Mouse (Mus musculus) liver, embryonic 15.5 days (tissue): ENCODE data around the gene Gm9745. TPM values are rescaled to one million over a fixed set of nuclear protein-coding genes. Genes with fewer than 3 reads are reported as not detected.
"Not testable (repeated sequence)": the region's sequence is repeated elsewhere in the genome, so short reads cannot be mapped to it uniquely, and the experiment has no call there.

Experiments
- ATAC-seq: fragments of 200-750 bp; cut with Nextera tagmentation; 2 replicates; pipeline ENCODE4 v1.8.0; 2017; ENCODE audit warnings: moderate number of reproducible peaks, mild to moderate bottlenecking, moderate library complexity; ENCODE audit not compliant: insufficient read depth
- H3K27ac ChIP-seq: fragments of 300-500 bp; sonication (generic); replicated peaks from 2 replicates; pipeline ENCODE4 v1.5.1; 2015; ENCODE audit warnings: mild to moderate bottlenecking, inconsistent platforms
- H3K27me3 ChIP-seq: fragments of 300-500 bp; sonication (generic); 2 replicates; pipeline ENCODE4 v1.6.1; 2015; ENCODE audit warnings: mild to moderate bottlenecking, inconsistent platforms
- H3K36me3 ChIP-seq: fragments of 300-500 bp; sonication (generic); replicated peaks from 2 replicates; pipeline ENCODE4 v1.6.1; 2015; ENCODE audit warnings: moderate library complexity, mild to moderate bottlenecking, inconsistent platforms
- H3K4me1 ChIP-seq: fragments of 300-500 bp; sonication (generic); replicated peaks from 2 replicates; pipeline ENCODE4 v1.6.1; 2015; ENCODE audit warnings: inconsistent platforms
- H3K4me2 ChIP-seq: fragments of 300-500 bp; sonication (generic); 2 replicates; pipeline ENCODE4 v1.6.1; 2015; ENCODE audit warnings: moderate library complexity, mild to moderate bottlenecking, inconsistent platforms
- H3K4me3 ChIP-seq: fragments of 300-500 bp; sonication (generic); replicated peaks from 2 replicates; pipeline ENCODE4 v1.5.1; 2015; ENCODE audit warnings: mild to moderate bottlenecking, inconsistent platforms
- H3K9ac ChIP-seq: fragments of 300-500 bp; sonication (generic); 2 replicates; pipeline ENCODE4 v1.6.1; 2015; ENCODE audit warnings: moderate library complexity, mild to moderate bottlenecking, inconsistent platforms
- H3K9me3 ChIP-seq: fragments of 300-500 bp; sonication (generic); replicated peaks from 2 replicates; pipeline ENCODE4 v1.6.1; 2016; ENCODE audit warnings: inconsistent platforms
- WGBS: fragments of 180-500 bp; shearing (Covaris S2); methylation state at CpG from one replicate; pipeline ENCODE4 v1.1.7; 2015; ENCODE audit warnings: mixed read lengths; ENCODE audit not compliant: insufficient replicate concordance; 5-methylcytosine and 5-hydroxymethylcytosine counted together
- polyA plus RNA-seq: library from polyadenylated mRNA; unstranded; fragments of >200 nt; fragmentation: Nextera tagmentation; extraction: Ambion mirVana; gene quantifications from 2 replicates; pipeline ENCODE4 v1.2.1, GENCODE M21; 2015

The Gm9745 gene
- polyA plus RNA-seq, 1 experiment from 2014 or later: not detected

DNA sequence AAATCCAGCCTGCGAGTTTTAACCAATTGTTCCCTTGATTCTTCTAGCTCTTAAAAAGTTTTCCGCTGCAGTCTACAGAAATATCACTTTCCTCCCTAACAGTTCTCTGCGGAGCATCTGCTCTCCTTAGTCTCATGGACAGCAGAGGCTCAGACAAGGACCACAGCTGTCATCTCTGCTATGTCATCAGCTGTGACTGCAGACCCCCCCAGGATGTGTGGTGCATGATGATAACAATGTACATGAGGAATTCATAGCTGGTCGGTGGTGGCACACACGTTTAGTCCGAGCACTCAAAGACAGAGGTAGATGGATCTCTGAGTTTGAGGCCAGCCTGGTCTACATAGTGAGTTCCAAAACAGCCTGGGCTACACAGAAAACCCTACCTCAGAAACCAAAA, 11.5 kb upstream of the Gm9745 start:
- 7% methylated on average over 5 of the region's 6 CpGs for WGBS
- H3K36me3 ChIP-seq, H3K9me3 ChIP-seq, H3K27ac ChIP-seq, H3K4me3 ChIP-seq, H3K9ac ChIP-seq, H3K4me2 ChIP-seq, H3K4me1 ChIP-seq, H3K27me3 ChIP-seq: not testable (repeated sequence)
- peak; percentile 84 for ATAC-seq

DNA sequence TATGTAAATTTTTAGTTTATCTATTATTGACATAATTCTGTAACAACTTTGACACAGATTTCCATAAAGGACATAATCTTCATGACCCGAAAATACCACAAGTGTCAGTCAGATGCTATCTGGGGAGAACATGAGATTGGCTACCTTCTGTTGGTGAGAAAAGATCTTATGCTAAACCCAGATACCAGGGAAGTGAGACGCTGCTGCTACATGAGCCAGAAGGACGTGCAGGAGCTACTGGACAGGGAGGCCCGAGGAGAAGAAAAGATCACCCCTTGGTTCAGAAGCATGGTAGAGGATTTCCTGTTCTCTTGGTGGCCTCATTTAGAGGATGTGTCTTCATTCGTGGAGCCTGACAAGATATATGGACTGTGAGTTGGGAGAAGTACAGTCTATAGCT, 11.0 kb upstream of the Gm9745 start:
- not testable (repeated sequence) for H3K9me3 ChIP-seq, H3K4me2 ChIP-seq, H3K4me1 ChIP-seq, H3K36me3 ChIP-seq, H3K4me3 ChIP-seq, H3K9ac ChIP-seq, H3K27me3 ChIP-seq, H3K27ac ChIP-seq
- peak; percentile 63; the same call in 1 of the 2 replicates for ATAC-seq
- WGBS: 20% methylated on average over 1 of the region's 5 CpGs

DNA sequence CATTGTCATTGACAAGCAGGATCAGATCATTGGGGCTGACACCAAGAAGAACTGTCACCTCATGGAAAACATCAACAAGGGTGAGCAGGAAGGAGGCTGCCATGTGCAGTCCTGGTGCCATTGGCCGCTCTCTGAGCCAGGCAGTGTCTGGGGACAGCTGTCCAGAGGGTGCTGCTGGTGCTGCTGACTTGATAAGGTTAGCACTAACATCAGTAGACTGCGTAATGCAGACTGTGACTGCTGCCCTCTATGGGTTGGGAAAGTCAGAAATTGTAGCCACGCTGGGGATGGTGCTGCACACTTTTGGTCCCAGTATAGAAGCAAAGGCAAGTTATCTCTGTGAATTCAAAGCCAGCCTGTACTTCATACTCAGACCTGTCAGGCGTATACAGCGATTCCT, 8.8 kb upstream of the Gm9745 start:
- WGBS: no CpG with 5 or more reads among the region's 5 CpGs
- H3K4me1 ChIP-seq, H3K4me3 ChIP-seq, H3K4me2 ChIP-seq, H3K27ac ChIP-seq, ATAC-seq, H3K9me3 ChIP-seq, H3K36me3 ChIP-seq, H3K9ac ChIP-seq, H3K27me3 ChIP-seq: not testable (repeated sequence)

DNA sequence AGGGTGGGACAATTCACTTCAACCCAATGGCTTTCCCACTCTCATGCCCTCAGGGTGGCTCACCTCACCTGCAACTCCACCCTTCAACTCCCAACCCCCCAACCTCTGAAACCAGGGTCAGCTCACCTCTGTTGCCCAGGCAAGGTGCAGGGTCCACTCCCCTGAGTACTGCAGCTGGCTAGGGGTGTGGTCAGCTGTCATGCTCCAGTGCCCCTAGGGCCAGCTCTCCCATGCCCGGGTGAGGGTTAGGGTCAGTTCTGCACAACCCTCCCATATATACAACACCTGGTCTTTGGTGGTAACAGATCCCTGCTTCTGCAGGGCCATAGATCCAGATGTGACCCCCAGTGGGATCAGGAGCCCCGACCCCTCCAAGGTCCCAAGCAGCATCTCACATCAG, 7.1 kb upstream of the Gm9745 start:
- WGBS: 64% methylated on average over 2 of the region's 2 CpGs
- not testable (repeated sequence) for ATAC-seq, H3K4me2 ChIP-seq, H3K9ac ChIP-seq, H3K27ac ChIP-seq, H3K4me1 ChIP-seq, H3K4me3 ChIP-seq, H3K27me3 ChIP-seq, H3K9me3 ChIP-seq, H3K36me3 ChIP-seq

DNA sequence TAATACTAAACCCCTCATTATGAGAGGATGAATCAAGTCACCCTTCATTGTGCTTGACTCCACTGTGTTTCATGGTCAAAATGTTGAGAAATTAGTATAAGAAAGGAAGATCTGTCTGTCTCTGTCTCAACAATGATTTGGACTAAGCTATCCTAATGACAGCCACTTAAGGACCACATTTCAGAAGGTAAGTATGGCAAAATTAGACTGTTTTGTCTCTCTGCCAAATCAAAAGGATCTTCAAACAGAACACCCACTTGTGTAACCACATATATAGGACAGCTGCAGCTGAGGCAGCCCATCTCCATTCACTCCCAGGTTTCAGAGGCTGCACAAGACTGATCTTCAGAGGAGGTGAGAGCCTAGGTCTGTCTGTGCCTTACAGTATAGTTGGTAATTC, 4.5 kb upstream of the Gm9745 start, which contains the start of gene Idi2:
TSS of gene Idi2 (plus strand) at position 301 of the 400 bp plus-strand sequence.
- not testable (repeated sequence) for H3K4me3 ChIP-seq, ATAC-seq, H3K27me3 ChIP-seq, H3K27ac ChIP-seq, H3K9me3 ChIP-seq, H3K9ac ChIP-seq, H3K4me1 ChIP-seq, H3K4me2 ChIP-seq, H3K36me3 ChIP-seq

DNA sequence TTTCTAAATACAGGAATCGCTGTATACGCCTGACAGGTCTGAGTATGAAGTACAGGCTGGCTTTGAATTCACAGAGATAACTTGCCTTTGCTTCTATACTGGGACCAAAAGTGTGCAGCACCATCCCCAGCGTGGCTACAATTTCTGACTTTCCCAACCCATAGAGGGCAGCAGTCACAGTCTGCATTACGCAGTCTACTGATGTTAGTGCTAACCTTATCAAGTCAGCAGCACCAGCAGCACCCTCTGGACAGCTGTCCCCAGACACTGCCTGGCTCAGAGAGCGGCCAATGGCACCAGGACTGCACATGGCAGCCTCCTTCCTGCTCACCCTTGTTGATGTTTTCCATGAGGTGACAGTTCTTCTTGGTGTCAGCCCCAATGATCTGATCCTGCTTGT, 4.2 kb downstream of the Gm9745 start:
- not testable (repeated sequence) for H3K36me3 ChIP-seq, H3K4me2 ChIP-seq, H3K9ac ChIP-seq, H3K9me3 ChIP-seq, H3K27me3 ChIP-seq, H3K4me1 ChIP-seq, H3K4me3 ChIP-seq, H3K27ac ChIP-seq
- ATAC-seq: peak; percentile 49; the same call in 1 of the 2 replicates
- WGBS: no CpG with 5 or more reads among the region's 5 CpGs

DNA sequence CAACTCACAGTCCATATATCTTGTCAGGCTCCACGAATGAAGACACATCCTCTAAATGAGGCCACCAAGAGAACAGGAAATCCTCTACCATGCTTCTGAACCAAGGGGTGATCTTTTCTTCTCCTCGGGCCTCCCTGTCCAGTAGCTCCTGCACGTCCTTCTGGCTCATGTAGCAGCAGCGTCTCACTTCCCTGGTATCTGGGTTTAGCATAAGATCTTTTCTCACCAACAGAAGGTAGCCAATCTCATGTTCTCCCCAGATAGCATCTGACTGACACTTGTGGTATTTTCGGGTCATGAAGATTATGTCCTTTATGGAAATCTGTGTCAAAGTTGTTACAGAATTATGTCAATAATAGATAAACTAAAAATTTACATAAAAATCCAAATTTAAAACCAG, 6.3 kb downstream of the Gm9745 start:
- not testable (repeated sequence) for H3K4me3 ChIP-seq, H3K9me3 ChIP-seq, H3K27ac ChIP-seq, H3K9ac ChIP-seq, H3K4me2 ChIP-seq, H3K27me3 ChIP-seq, H3K4me1 ChIP-seq, H3K36me3 ChIP-seq
- ATAC-seq: peak; percentile 49; the same call in 1 of the 2 replicates
- 0% methylated on average over 1 of the region's 5 CpGs for WGBS

DNA sequence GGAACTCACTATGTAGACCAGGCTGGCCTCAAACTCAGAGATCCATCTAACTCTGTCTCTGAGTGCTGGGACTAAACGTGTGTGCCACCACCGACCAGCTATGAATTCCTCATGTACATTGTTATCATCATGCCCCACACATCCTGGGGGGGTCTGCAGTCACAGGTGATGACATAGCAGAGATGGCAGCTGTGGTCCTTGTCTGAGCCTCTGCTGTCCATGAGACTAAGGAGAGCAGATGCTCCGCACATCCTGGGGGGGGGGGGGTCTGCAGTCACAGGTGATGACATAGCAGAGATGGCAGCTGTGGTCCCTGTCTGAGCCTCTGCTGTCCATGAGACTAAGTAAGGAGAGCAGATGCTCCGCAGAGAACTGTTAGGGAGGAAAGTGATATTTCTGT, 6.9 kb downstream of the Gm9745 start:
- not testable (repeated sequence) for H3K4me3 ChIP-seq, H3K27ac ChIP-seq, H3K9ac ChIP-seq, H3K4me1 ChIP-seq, ATAC-seq, H3K4me2 ChIP-seq, H3K36me3 ChIP-seq, H3K9me3 ChIP-seq, H3K27me3 ChIP-seq
- WGBS: 38% methylated on average over 4 of the region's 4 CpGs

DNA sequence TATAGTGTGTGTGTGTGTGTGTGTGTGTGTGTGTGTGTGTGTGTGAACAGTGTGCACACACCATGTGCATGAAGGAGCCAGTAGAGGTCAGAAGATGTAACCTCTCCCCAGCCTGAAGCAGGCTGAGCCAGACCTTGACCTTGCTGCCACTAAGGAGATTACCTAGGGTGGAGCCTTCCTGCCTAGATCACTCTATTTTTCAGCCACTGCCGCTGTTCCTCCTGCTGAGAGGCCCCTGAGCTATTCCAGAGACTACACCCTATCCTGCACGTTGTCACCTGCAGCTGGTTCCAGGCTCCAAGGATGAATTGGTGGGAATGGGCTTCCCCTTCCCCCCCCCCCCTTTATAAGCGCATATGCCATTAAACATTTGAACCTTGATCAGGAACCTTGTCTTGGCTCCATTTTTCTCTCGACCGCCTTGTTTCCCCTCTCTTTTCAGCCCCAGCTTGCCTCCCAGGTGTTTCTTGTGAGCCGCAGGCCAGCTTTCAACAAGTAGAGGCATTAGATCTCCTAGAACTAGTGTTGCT, 10.4 kb downstream of the Gm9745 start:
- not testable (repeated sequence) for H3K27ac ChIP-seq, H3K9ac ChIP-seq, H3K27me3 ChIP-seq, H3K36me3 ChIP-seq, H3K9me3 ChIP-seq, H3K4me3 ChIP-seq, H3K4me2 ChIP-seq, ATAC-seq, H3K4me1 ChIP-seq
- WGBS: 50% methylated on average over 6 of the region's 6 CpGs

DNA sequence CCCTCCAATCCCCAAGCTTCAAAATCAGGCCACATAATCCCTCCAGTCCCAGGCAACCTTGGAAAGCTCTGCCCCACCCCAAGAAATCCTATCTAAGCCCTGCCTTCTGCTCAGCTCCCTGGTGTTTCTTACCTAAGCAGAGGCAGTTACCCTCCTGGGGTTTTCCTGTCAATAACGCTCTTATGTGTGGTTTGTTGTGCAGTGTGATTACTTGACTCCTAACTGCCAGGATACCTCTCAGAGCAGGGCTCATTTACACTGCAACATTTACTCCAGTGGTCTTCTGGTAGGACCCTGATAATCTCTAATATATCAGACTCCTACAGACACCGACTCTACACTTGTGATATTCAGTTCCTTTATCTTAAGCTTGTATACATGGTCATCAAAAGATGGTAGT, 14.5 kb downstream of the Gm9745 start:
- Histone ChIP-seq H3K9me3 (no peaks in the 10 kb centered on the region), H3K27me3 (no peaks in the 10 kb centered on the region), H3K4me1 (no peaks in the 10 kb centered on the region), H3K4me2 (no peak overlapping the region), H3K27ac (no peak overlapping the region), H3K9ac (no peak overlapping the region), H3K4me3 (no peak overlapping the region), H3K36me3 (no peaks in the 10 kb centered on the region)
- no peak for ATAC-seq
- 17% methylated on average over 2 of the region's 2 CpGs for WGBS

DNA sequence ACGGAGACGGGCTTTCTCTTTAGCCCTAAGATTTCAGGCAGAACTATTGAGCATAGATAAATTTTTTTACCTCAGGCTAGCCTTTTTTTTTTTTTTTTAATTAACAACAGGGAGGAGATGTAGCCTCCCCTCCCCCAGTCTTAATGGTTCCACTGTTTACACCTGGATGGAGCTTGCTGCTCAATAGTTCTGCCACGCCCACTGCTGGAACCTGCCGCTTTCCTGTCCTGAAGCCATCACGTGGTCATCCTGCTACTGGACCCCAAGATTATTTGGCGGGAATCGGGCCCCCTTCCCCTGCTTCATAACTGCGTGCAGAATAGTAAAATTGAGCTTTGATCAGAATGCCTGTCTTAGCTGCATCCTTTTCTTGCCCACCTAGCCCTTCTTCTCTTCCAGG, 34.1 kb downstream of the Gm9745 start:
- H3K27ac ChIP-seq, H3K4me1 ChIP-seq, H3K4me2 ChIP-seq, H3K36me3 ChIP-seq, H3K9me3 ChIP-seq, ATAC-seq, H3K4me3 ChIP-seq, H3K27me3 ChIP-seq, H3K9ac ChIP-seq: not testable (repeated sequence)
- 73% methylated on average over 8 of the region's 8 CpGs for WGBS

DNA sequence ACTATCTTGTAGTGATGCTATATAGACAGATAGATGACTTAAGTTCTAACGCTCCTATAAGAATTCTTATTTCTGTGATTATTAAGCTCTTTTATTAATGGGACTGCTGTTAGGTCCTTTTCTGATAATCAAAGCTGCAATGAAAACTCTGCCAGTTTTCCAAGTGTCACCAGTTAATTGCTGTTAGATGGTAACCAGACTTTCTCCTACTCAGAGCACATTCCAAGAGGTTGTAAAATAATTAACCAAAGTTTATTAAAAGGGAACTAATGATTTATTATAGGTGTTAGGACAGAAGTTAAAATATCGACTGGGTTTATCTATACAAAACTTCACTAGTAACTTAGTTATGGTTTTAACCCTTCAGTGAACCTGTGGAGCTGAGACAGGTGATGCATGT, 42.0 kb downstream of the Gm9745 start:
- H3K27ac ChIP-seq, H3K36me3 ChIP-seq, H3K9ac ChIP-seq, H3K4me1 ChIP-seq, H3K4me2 ChIP-seq, H3K9me3 ChIP-seq, ATAC-seq, H3K4me3 ChIP-seq, H3K27me3 ChIP-seq: not testable (repeated sequence)
- 60% methylated on average over 2 of the region's 2 CpGs for WGBS
